Mouse (Mus musculus): ENCODE measurements around the gene Insrr. TPM values are rescaled to one million over a fixed set of nuclear protein-coding genes. Genes with fewer than 3 reads are reported as not detected.
"Not testable (repeated sequence)": the region's sequence is repeated elsewhere in the genome, so short reads cannot be mapped to it uniquely, and the experiment has no call there.

Insrr gene
- total RNA-seq, 2 experiments from 2014 or later, result 0.12 to 0.35 TPM

DNA sequence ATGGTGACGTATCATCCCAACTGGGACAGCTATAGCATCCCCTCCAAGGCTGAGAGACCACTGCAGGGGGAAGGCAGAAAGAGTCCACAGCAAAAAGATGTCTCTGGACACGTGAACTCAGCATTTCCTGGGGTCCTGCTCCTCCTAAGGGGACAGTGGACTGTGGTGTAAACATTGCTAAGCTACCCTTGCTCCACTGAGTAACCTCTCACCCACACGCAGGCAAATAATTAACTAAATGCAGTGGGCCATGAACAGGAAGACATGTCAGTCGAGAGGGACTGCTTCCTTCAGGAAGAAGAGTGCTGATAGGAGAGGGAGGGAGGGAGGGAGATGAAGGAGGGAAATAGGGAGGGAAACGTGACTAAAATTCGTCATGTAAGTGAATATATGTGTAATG lies 25.7 kb upstream of the Insrr start:
- no peak for DNase-seq (ENCODE audit: low spot score in 2 of 2)

DNA sequence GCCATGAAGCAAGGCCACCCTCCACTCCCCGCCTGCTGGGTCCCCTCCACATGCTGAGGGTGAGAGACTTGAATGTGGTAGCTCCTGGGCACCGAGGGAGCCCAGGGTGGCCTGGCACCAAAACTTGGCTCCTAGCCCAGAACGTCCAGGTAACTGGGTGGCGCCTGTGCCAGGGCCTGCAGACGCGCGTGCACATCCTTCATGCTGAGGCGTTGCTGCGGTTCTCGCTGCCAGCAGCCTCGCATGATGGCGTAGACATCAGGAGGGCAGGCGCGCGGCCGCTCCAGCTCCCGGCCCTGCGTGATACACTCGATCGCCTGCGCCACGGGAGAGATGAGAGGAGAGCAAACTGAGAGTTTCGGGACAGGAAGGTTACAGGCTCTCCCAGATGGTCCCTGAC lies 18.5 kb upstream of the Insrr start:
- DNase-seq (ENCODE audit: low spot score in 2 of 2), result no peak

- no peak for DNase-seq (ENCODE audit: low spot score in 2 of 2)
Measured at GRCm38 (mm10) chr3:87779086-87779485, 17.7 kb upstream of the Insrr start.

DNA sequence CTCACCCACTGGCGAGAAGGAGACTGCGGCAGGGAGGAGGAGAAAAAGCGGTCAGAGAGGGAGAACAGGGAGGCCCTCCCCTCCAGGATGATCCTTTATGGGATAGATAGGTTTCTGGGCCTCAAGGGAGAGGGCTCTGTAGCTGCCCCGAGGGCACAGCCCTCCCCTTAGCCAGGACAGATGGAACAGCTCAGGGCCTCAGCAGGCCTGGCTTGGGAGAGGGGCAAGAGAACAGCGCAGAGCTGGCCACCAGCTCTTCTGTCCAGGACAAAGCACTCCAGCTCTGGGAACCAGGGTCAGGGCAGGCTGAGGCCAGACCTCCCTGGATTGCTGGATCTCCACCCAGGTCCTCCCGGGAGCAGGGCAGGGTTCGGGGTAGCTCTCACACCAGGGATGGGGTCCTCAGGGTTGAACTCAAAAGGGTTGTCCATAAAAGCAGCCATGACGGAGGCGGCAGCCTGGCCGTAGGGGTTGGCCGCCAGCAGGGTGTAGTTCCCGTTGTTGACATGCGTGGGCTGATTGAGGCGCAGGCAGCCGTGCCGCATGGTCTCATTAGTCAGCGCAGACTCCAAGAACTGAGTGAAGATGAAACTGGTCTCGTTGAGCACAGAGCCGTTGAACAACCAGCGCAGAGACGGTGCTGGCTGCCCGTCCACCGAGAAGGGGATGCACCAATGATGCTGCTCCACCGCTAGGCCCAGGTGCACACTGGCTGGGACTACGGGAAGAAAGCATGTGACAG lies 13.3 kb upstream of the Insrr start:
- no peak for DNase-seq (ENCODE audit: low spot score in 2 of 2)

DNA sequence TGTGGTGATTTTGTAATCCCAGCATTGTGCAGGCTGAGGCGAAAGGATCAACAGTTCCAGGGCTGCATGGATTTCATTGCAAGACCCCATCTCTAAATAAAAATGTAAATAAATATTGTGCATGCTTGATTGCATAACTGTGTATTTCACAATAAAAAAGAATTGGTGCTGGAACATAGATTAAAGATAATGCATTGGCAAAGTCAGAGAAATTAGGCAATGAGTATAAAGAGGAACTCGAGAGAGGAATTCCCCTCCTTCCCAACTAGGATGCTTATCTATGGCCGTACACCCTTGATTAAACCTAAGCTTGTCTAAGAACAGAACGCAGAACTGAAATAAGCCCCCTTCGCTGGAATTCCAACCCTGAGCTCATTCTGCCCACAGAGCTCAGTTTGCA lies 11.6 kb upstream of the Insrr start:
- no peak for DNase-seq (ENCODE audit: low spot score in 2 of 2)

- no peak for DNase-seq (ENCODE audit: low spot score in 2 of 2)
Measured at GRCm38 (mm10) chr3:87785626-87786214, 11.0 kb upstream of the Insrr start.

DNA sequence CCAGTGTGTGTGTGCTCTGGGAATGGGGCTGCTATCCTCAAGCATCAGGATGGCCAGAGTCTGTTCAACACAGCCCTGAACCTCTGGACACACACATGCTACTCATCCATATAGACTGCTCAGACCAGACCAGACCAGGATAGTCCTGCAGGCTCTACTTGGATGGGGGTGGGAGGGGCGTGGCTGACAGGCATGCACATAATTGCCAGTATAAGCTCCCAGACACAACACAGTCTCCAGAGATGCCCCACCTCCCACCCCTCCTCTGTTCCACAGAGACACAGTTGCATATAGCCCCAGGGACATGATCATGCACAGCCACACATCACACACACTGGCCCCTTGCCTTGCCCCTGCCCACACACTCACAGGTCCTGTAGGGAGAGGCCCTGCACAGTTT lies 7.5 kb upstream of the Insrr start:
- no peak for DNase-seq (ENCODE audit: low spot score in 2 of 2)

DNA sequence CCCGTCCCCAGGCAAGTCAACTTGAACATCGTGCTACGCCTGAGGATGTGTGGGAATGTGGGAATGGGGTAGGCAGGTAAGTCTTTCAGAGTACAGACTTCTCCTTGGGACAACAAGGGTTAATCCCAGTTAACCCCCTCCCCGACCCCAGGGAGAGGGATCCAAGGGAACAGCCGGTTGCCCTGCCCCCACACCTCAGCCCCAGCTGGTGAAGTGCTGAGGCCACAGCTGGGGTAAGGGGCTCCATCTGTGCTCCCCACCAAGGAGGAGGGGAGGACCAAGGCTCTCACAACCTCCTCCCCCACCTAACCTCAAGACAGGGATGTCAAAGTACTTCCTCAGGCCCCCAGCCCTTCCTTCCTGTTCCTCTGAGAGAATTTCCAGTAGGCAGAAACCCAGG lies 7.0 kb upstream of the Insrr start:
- no peak for DNase-seq (ENCODE audit: low spot score in 2 of 2)

GRCm38 (mm10) chr3:87794922-87795325 lies 1.8 kb upstream of the Insrr start, which contains the start of gene Ntrk1:
Gene Ntrk1, minus strand, starts transcription at chr3:87795162.
- DNase-seq (ENCODE audit: low spot score in 2 of 2), result no peak

DNA sequence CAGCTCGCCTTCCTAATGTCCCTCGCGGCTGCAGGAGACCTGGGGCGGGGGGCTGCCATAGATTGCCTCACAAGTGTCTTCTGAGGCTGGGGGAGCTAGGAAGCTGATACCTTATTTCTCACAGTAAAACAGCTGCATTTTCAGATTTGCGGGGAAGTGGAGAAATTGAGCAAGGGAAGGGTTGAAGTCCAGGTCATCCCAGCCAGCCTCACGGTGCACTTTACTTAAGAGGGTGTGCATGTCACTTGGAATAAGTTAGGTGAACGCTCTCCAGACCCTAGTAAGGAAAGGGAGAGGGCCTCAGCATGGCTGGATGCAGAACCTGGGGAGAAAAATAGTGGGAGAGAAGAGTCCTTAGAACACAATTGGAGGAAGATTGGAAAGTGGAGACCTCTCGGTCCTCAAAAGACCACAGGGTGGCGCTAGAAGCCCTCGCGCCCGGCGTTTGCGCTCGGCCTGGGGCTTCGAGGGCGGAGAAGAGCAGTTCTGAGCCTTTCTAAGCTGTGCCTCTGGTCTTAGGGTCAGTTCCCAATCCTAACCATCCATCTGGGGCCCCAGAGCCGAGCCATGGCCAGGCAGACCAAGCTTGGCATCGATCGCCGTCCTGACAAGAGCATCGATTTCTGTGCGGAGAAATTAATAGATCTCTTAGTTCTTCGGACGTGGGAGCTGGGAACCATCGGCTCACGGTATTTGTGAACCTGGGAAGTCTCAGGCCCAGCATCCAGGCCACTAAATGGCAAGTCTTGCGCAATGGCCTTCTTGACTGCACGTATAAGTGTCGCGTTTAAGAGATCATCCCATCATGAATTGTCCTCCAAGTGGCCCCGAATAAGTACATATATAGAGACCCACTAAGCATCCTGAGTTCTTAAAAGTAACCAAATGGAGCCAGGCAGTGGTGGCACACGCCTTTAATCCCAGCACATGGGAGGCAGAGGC lies 1.1 kb upstream of the Insrr start:
- DNase-seq (ENCODE audit: low spot score in 2 of 2), result peak; percentile 25 to 35

DNA sequence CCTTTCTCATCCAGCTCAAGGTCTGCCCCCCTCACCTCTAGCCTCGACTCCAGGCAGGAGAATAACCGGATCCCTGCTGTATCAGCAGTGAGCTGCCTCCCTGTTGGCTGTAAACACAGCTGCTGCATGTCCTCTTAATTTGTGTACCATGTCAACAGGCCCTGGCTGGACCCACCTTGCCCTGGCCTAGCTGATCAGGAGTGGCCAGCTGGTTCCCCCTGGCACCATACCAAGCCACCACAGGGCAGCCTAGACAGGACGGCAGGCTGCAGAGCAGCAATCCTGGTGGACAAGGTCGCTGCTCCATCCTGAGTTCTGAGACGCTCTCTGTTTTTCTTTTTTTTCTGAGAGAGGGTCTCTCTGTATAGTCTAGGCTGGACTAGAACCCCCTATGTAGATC lies 4.9 kb downstream of the Insrr start:
- no peak for DNase-seq (ENCODE audit: low spot score in 2 of 2)

- no peak for DNase-seq (ENCODE audit: low spot score in 2 of 2)
Measured at GRCm38 (mm10) chr3:87804038-87804677, 7.4 kb downstream of the Insrr start.

GRCm38 (mm10) chr3:87809322-87809962 lies 12.7 kb downstream of the Insrr start:
- no peak for DNase-seq (ENCODE audit: low spot score in 2 of 2)

DNA sequence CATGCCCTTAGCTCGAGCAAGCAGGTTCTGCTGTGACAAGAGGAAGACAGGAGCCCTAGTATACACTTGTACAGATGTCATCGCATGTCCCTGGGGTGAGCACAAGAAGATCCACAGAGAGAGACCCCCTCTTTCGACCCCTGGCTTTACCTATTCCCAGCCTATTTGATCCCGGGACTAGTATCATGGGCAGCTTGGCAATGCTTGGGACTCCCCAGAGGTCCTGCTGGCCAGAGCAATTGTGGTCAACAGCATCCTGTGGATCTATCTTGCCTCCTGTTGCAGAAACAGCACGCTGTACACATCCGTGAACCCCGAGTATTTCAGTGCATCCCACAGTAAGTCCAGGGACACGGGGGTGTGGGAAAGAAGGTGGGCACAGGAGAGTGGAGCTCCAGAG lies 14.5 kb downstream of the Insrr start:
- no peak for DNase-seq (ENCODE audit: low spot score in 2 of 2)

DNA sequence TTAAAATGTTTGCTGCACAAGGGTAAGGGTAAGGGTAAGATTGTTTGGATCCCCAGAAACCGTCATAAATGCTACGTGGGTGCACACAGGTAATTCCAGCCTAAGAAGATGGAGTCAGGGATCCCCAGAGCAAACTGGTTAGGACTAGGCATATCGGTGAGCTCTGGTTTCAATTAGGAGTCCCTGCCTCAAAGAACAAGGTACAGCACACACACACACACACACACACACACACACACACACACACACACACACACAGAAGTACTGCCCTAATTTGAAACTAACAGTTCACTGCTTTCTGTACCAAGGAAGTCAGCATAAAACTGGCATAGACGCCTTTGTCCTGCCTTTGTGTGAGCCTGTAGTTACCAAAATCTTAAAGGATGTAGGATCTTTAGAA lies 15.7 kb downstream of the Insrr start:
- no peak for DNase-seq (ENCODE audit: low spot score in 2 of 2)

DNA sequence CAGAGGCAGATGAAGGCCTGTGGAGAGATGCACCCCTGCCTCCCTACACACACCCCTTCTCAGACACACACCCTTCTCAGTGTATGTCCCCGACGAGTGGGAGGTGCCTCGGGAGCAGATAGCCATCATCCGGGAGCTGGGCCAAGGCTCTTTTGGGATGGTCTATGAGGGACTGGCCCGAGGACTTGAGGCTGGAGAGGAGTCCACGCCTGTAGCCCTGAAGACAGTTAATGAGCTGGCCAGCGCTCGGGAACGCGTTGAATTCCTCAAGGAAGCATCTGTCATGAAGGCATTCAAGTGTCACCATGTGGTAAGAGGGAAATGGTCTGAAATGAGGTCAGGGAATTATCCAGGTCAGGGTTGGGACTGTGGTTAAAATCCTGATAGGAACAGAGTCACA lies 16.1 kb downstream of the Insrr start:
- no peak for DNase-seq (ENCODE audit: low spot score in 2 of 2)

- no peak for DNase-seq (ENCODE audit: low spot score in 2 of 2)
Measured at GRCm38 (mm10) chr3:87816166-87816565, 19.4 kb downstream of the Insrr start.

DNA sequence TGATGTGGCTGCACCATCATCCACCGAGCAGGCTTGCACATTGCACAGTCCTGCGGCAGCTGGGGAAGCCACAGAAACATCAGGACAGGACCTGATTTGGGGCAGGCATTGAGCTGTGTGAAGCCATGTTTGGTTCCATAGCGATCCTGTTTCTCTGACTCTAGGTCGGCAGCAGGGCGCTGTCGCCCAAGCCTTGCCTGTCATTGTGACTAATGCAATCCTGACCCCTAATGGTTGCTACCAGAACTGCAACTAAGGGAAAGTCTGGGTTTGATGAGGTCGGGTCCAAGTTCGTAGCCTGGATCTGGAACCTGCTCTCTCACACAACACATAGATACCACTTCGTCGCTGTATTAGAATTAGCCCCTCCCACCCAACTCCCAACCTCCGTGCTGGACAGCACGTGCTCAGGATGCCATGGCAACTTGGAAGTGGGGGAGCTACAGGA lies 19.9 kb downstream of the Insrr start:
- peak; percentile 56 to 74 for DNase-seq (ENCODE audit: low spot score in 2 of 2)

DNA sequence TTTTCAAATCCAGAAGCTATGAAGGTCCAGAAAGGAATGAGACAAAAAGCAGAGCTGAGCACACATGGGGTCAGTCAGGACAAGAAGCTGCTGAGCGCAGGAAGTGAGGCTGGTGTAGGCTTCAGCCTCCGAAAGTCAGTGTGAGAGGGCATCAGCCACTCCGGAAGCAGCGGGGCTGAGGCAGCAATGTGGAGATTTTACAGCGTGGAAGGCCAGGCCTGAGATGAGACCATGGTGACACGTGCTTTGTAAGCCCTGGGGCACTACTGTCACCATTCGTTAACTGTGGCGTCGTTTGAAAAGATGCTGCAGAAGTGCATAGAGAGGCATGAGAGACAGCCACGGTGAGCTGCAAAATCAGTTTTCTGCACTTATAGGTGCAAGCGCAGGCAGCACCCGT lies 21.5 kb downstream of the Insrr start:
- no peak for DNase-seq (ENCODE audit: low spot score in 2 of 2)

- DNase-seq (ENCODE audit: low spot score in 2 of 2), result not testable (repeated sequence)
Measured at GRCm38 (mm10) chr3:87824206-87824605, 27.5 kb downstream of the Insrr start, which contains the start of gene Pear1. Gene Pear1, minus strand, starts transcription at chr3:87824306.

DNA sequence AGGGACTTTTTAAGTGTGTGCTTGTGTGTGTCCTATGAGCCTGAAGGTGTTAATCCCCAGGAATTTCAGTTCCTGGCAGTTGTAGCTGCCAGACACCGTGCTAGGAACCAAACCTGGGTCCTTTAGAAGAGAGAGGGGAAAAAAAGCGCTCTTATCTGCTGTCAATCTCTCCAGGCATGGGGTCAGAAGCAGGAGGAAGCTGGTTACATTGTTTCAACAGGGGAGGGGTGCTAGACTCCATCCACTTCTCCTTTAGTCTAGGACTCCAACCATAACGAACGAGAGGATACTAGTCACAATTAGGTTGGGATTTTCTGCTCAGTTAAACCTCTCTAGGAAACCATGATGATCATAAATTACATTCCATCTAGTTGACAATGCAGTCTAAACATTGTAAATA lies 31.7 kb downstream of the Insrr start:
- DNase-seq (ENCODE audit: low spot score in 2 of 2), result no peak
